Mouse (Mus musculus): Measurements from ENCODE around the gene Podn. TPM values are rescaled to one million over a fixed set of nuclear protein-coding genes. Genes with fewer than 3 reads are reported as not detected.

Podn gene
- polyA plus RNA-seq, 1 experiment from 2014 or later, result 0.75 TPM

GRCm38 (mm10) chr4:108045136-108046107 is 50.8 kb downstream of the Podn start:
- Histone ChIP-seq H3K36me3 (ENCODE audit: control insufficient read depth, insufficient read depth, low read length) (peaks cover 10% of the 10 kb centered on the region; the same call in 1 of the 2 replicates), H3K4me3 (ENCODE audit: low read depth, low read length) (no peak overlapping the region), H3K27ac (ENCODE audit: low read depth, low read length) (no peak overlapping the region), H3K4me2 (ENCODE audit: low read depth, low read length) (no peak overlapping the region), H3K9ac (replicated peaks; ENCODE audit: low read depth, low read length) (no peak overlapping the region), H3K4me1 (ENCODE audit: control insufficient read depth, insufficient read depth, low read length) (no peaks in the 10 kb centered on the region), H3K27me3 (ENCODE audit: control insufficient read depth, insufficient read depth, low read length) (no peaks in the 10 kb centered on the region), H3K9me3 (ENCODE audit: control insufficient read depth, low read length) (no peaks in the 10 kb centered on the region)
- ATAC-seq (ENCODE audit: low read depth), result no peak
- 70% methylated on average over 19 of the region's 19 CpGs for WGBS

- Histone ChIP-seq H3K36me3 (ENCODE audit: control insufficient read depth, insufficient read depth, low read length) (no peaks in the 10 kb centered on the region), H3K4me1 (ENCODE audit: control insufficient read depth, insufficient read depth, low read length) (0 out of 2 replicates have a peak, but pooled peaks cover under 1% of the 10 kb centered on the region), H3K9ac (replicated peaks; ENCODE audit: low read depth, low read length) (no peak overlapping the region), H3K27me3 (ENCODE audit: control insufficient read depth, insufficient read depth, low read length) (peaks cover 9% of the 10 kb centered on the region), H3K27ac (ENCODE audit: low read depth, low read length) (no peak overlapping the region), H3K9me3 (ENCODE audit: control insufficient read depth, low read length) (no peaks in the 10 kb centered on the region), H3K4me3 (ENCODE audit: low read depth, low read length) (no peak overlapping the region), H3K4me2 (ENCODE audit: low read depth, low read length) (no peak overlapping the region)
- 0 out of 2 replicates have a peak, but pooled peaks have one; percentile 44 for ATAC-seq (ENCODE audit: low read depth)
- WGBS, result 69% methylated on average over 8 of the region's 8 CpGs
Measured at GRCm38 (mm10) chr4:108037027-108037426, 59.2 kb downstream of the Podn start.

DNA sequence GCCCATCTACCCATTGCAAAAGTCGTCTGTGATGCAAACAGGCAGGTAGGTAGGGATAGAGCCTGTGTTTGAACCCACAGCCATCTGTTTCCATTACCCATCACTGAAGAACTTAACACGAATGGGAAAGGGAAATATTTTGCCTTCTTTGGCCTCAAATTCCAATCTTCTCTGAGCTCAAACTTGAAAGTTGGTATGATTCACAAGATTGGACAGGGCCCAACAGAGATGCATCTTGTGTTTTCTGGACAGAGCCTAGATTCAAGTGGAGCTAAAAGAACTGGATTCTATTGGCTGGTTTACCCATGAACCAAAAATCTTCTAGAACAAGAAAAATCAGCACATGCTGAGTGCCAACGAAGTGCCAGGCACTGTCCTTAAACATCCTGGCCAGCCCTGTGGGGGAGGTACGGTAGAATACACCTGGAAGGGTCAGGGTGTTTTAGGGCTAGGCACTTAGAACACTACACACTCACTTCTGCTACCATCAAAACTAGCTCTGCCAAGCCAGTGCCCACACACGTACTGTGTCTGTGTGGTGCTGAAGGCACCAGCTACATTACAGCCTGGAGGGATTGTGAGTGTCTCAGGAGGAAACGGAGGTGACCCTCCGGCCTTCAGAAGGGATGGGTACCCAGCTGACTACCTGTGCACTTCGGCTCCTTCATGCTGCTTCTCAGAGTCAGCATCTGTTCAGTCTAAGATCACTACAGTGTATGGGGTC is 63.0 kb downstream of the Podn start:
- Histone ChIP-seq H3K27ac (ENCODE audit: low read depth, low read length) (no peak overlapping the region), H3K27me3 (ENCODE audit: control insufficient read depth, insufficient read depth, low read length) (peaks cover 27% of the 10 kb centered on the region), H3K4me3 (ENCODE audit: low read depth, low read length) (no peak overlapping the region), H3K36me3 (ENCODE audit: control insufficient read depth, insufficient read depth, low read length) (no peaks in the 10 kb centered on the region), H3K4me1 (ENCODE audit: control insufficient read depth, insufficient read depth, low read length) (peaks cover 10% of the 10 kb centered on the region), H3K4me2 (ENCODE audit: low read depth, low read length) (no peak overlapping the region), H3K9ac (replicated peaks; ENCODE audit: low read depth, low read length) (no peak overlapping the region), H3K9me3 (ENCODE audit: control insufficient read depth, low read length) (no peaks in the 10 kb centered on the region)
- WGBS, result 85% methylated on average over 8 of the region's 8 CpGs
- ATAC-seq (ENCODE audit: low read depth), result no peak

GRCm38 (mm10) chr4:108032352-108032849 is 63.8 kb downstream of the Podn start:
- WGBS, result 30% methylated on average over 11 of the region's 11 CpGs
- Histone ChIP-seq H3K27ac (ENCODE audit: low read depth, low read length) (no peak overlapping the region), H3K9ac (replicated peaks; ENCODE audit: low read depth, low read length) (peak overlapping the region; percentile 39; the same call in 1 of the 2 replicates), H3K4me1 (ENCODE audit: control insufficient read depth, insufficient read depth, low read length) (peaks cover 10% of the 10 kb centered on the region), H3K4me3 (ENCODE audit: low read depth, low read length) (peak overlapping the region; percentile 40), H3K36me3 (ENCODE audit: control insufficient read depth, insufficient read depth, low read length) (no peaks in the 10 kb centered on the region), H3K9me3 (ENCODE audit: control insufficient read depth, low read length) (no peaks in the 10 kb centered on the region), H3K27me3 (ENCODE audit: control insufficient read depth, insufficient read depth, low read length) (peaks cover 27% of the 10 kb centered on the region), H3K4me2 (ENCODE audit: low read depth, low read length) (peak overlapping the region; percentile 98)
- ATAC-seq (ENCODE audit: low read depth), result no peak

GRCm38 (mm10) chr4:108031502-108032351 is 64.5 kb downstream of the Podn start:
- ATAC-seq (ENCODE audit: low read depth), result peak; percentile 33
- Histone ChIP-seq H3K4me3 (ENCODE audit: low read depth, low read length) (peak overlapping the region; percentile 40), H3K27me3 (ENCODE audit: control insufficient read depth, insufficient read depth, low read length) (peaks cover 27% of the 10 kb centered on the region), H3K27ac (ENCODE audit: low read depth, low read length) (no peak overlapping the region), H3K9ac (replicated peaks; ENCODE audit: low read depth, low read length) (peak overlapping the region; percentile 39), H3K36me3 (ENCODE audit: control insufficient read depth, insufficient read depth, low read length) (no peaks in the 10 kb centered on the region), H3K9me3 (ENCODE audit: control insufficient read depth, low read length) (no peaks in the 10 kb centered on the region), H3K4me2 (ENCODE audit: low read depth, low read length) (peak overlapping the region; percentile 98), H3K4me1 (ENCODE audit: control insufficient read depth, insufficient read depth, low read length) (peaks cover 10% of the 10 kb centered on the region)
- WGBS, result under 1% methylated on average over 69 of the region's 86 CpGs

- Histone ChIP-seq H3K4me3 (ENCODE audit: low read depth, low read length) (peak overlapping the region; percentile 40), H3K27me3 (ENCODE audit: control insufficient read depth, insufficient read depth, low read length) (peaks cover 27% of the 10 kb centered on the region), H3K36me3 (ENCODE audit: control insufficient read depth, insufficient read depth, low read length) (no peaks in the 10 kb centered on the region), H3K4me2 (ENCODE audit: low read depth, low read length) (peak overlapping the region; percentile 98), H3K27ac (ENCODE audit: low read depth, low read length) (no peak overlapping the region), H3K4me1 (ENCODE audit: control insufficient read depth, insufficient read depth, low read length) (peaks cover 10% of the 10 kb centered on the region), H3K9me3 (ENCODE audit: control insufficient read depth, low read length) (no peaks in the 10 kb centered on the region), H3K9ac (replicated peaks; ENCODE audit: low read depth, low read length) (peak overlapping the region; percentile 39)
- ATAC-seq (ENCODE audit: low read depth), result peak; percentile 35; the same call in 1 of the 2 replicates
- WGBS, result 3% methylated on average over 22 of the region's 22 CpGs
Measured at GRCm38 (mm10) chr4:108030888-108031501, 65.2 kb downstream of the Podn start.

DNA sequence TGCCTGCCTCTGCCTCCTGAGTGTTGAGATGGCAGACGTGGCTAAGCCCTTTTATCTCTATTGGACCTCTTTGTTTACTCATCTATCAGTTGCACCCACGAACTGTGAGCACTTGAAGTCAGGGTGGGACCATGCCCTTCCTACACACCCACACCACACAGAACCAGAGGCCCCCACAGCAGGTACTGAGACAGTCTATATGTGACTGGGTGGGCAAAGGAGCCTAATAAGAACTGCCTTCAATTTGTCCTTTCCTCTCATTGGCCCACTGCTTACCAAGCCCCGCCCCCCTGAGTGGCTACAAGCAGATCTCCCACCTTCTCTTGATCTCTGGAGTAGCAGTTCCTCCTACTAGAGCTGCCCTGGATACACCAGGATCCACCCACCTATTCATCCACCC is 70.1 kb downstream of the Podn start:
- H3K9ac ChIP-seq (replicated peaks; ENCODE audit: low read depth, low read length), result no peak overlapping the region
- no peak overlapping the region for H3K27ac ChIP-seq (ENCODE audit: low read depth, low read length)
- no peaks in the 10 kb centered on the region for H3K36me3 ChIP-seq (ENCODE audit: control insufficient read depth, insufficient read depth, low read length)
- peaks cover 11% of the 10 kb centered on the region for H3K27me3 ChIP-seq (ENCODE audit: control insufficient read depth, insufficient read depth, low read length)
- H3K9me3 ChIP-seq (ENCODE audit: control insufficient read depth, low read length), result no peaks in the 10 kb centered on the region
- ATAC-seq (ENCODE audit: low read depth), result no peak
- H3K4me1 ChIP-seq (ENCODE audit: control insufficient read depth, insufficient read depth, low read length), result peaks cover 4% of the 10 kb centered on the region
- no peak overlapping the region for H3K4me2 ChIP-seq (ENCODE audit: low read depth, low read length)
- WGBS, result 39% methylated on average over 3 of the region's 3 CpGs
- no peak overlapping the region for H3K4me3 ChIP-seq (ENCODE audit: low read depth, low read length)

DNA sequence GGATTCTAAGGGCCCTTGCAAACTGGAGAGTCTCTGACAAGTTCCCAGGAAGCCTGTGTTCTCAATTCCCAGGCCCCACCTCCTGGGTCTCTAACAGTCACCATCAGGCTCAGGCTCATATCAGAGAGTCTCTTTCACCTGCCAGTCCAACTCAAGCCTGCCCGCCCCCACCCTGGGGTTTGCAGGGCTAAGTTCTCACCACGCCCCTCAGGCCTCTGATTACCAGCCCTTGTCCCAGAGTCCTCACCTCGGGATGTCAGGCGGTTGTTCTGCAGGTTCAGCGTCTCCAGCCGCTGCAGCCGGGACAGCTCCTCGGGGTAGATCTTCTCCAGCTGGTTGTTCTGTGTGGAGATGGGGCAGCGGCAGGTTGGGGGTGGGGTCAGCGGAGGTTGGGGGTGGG is 71.0 kb downstream of the Podn start:
- no peaks in the 10 kb centered on the region for H3K36me3 ChIP-seq (ENCODE audit: control insufficient read depth, insufficient read depth, low read length)
- 5% methylated on average over 10 of the region's 10 CpGs for WGBS
- H3K9ac ChIP-seq (replicated peaks; ENCODE audit: low read depth, low read length), result no peak overlapping the region
- H3K4me3 ChIP-seq (ENCODE audit: low read depth, low read length), result no peak overlapping the region
- ATAC-seq (ENCODE audit: low read depth), result no peak
- no peak overlapping the region for H3K27ac ChIP-seq (ENCODE audit: low read depth, low read length)
- H3K27me3 ChIP-seq (ENCODE audit: control insufficient read depth, insufficient read depth, low read length), result peaks cover 6% of the 10 kb centered on the region; the same call in 1 of the 2 replicates
- H3K4me1 ChIP-seq (ENCODE audit: control insufficient read depth, insufficient read depth, low read length), result no peaks in the 10 kb centered on the region
- H3K4me2 ChIP-seq (ENCODE audit: low read depth, low read length), result no peak overlapping the region
- H3K9me3 ChIP-seq (ENCODE audit: control insufficient read depth, low read length), result no peaks in the 10 kb centered on the region

Data from neural tube, embryonic 14.5 days (tissue).